Mouse (Mus musculus) E14TG2a.4 (cell line): ENCODE results near the gene Slx4ip.

Source experiments
- CTCF ChIP-seq: conservative IDR thresholded peaks from 2 replicates; pipeline ENCODE4 v1.5.1; 2014; ENCODE audit warnings: low read length
- NANOG ChIP-seq: IDR thresholded peaks from 2 replicates; pipeline ENCODE4 v1.6.1; 2014; ENCODE audit warnings: borderline replicate concordance, low read length, mixed read lengths
- POU5F1 ChIP-seq: IDR thresholded peaks from 2 replicates; pipeline ENCODE4 v1.6.1; 2014; ENCODE audit warnings: low read length, borderline replicate concordance

- TF ChIP-seq CTCF: no peak
- TF ChIP-seq NANOG: no peak
- no peak for TF ChIP-seq POU5F1
These were observed 18.3 kb downstream of the Slx4ip start for GRCm38 (mm10) chr2:136909298-136909697.
